12 mouse cellular contexts compared by ENCODE assay signal in genomic region chr8:109336203-109336602, GRCm38 (mm10).
"Had no signal": no experiment of that assay in that cellular context is flagged by ENCODE, and none has a peak within 500 bp of the region (broad histone marks: within the 10 kb centered on the region; RNA-seq: fewer than 3 reads in every experiment).

No protein-coding gene starts in this region.

- H3K27me3 ChIP-seq: liver, embryonic 15.5 days had no signal

- H3K27ac ChIP-seq: left cerebral cortex, adult 2 months; limb, embryonic 10.5 days; liver, embryonic 15.5 days had no signal

- H3K4me3 ChIP-seq: left cerebral cortex, adult 2 months; limb, embryonic 10.5 days; liver, embryonic 15.5 days had no signal

- H3K4me1 ChIP-seq: liver, embryonic 15.5 days had no signal

- H3K9ac ChIP-seq: liver, embryonic 15.5 days had no signal

- ATAC-seq: lung, postnatal 0 days had no signal

- H3K4me2 ChIP-seq: liver, embryonic 11.5 days; liver, embryonic 15.5 days had no signal

- DNase-seq: kidney, adult 8-10 months; kidney, postnatal 25 days; lung, adult 2 months; lung, postnatal 36 days; right cerebral cortex, adult 18-20 months; right cerebral cortex, postnatal 25 days; thymus, postnatal 36 days had no signal

- H3K36me3 ChIP-seq: limb, embryonic 10.5 days; liver, embryonic 15.5 days had no signal

- H3K9me3 ChIP-seq: limb, embryonic 10.5 days; liver, embryonic 15.5 days had no signal
